Mouse (Mus musculus): ENCODE results near the gene Apoa5. TPM values are rescaled to one million over a fixed set of nuclear protein-coding genes. Genes with fewer than 3 reads are reported as not detected.

Apoa5 gene
- polyA plus RNA-seq (2015; fragmentation: Nextera tagmentation; extraction: Ambion mirVana): 0.18 and 0.30 TPM in 2 replicates

DNA sequence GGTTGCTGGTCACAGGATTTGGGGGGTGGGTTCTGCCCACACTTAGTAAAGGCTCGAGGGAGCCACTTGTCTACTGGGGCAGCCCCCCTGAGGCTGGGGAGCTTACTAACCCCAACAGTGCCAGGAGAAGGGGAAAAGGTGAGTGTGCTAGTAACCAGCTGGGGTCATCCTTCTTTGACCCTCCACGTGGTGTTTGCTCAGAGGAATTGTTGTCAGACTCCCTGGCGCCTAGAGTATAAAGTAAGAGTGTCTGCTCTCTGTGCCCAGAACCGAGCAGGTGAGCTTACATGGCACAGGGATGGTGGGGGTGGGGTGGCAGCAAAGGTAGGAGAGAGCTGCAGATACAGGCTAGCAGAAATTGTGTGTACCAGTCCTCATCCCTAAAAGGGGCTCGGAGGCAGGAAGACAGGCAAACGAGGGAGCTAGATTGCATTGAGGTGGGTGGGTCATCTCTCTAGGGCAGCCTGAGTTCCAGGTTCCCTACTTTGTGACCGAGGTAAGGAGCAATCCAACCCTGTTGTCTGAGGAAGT lies at the start of gene Apoa5:
Gene Apoa5, plus strand, starts transcription at position 291 of the 531 bp plus-strand sequence.
- no peak for DNase-seq (ENCODE audit: low spot score)

DNA sequence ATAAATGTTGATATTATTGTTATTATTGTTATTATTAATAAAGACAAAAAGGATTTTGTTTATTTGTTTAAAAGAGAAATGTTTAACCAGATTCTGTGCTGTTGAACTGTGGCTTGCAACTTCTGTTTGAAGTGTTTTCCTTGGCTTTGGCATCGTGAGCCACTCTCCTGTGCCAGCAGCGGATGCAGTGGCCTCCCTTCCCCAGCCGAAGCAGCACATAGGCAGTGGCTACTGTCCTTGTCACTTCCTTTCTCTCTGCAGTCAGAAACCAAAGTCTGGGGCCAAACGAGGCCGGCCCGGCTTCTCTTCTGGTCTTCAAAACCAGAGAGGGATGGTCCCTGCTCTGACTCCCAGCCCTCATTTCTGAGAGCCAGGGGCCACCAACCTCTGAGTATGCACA lies 45.3 kb upstream of the Apoa5 start:
- DNase-seq (ENCODE audit: low spot score): no peak

DNA sequence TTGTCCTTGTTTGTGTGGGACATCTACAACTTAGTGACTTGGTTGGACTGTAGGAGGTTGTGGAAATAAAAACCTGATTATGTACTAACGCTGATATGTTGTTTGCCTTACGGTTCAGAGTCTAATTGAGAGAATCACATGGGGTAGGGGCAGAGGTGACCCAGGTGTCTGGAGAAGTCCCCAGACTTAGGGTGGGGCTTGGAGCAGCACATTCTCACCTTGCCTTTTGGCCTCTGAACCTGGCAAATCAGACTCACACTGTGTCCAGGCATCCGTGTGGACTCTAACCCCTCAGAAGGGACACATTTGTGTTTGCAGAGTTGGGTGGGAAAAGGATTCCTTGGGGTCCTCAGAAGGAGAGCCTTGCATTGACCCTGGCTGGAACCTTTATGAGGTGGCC lies 44.3 kb upstream of the Apoa5 start:
- no peak for DNase-seq (ENCODE audit: low spot score)

DNA sequence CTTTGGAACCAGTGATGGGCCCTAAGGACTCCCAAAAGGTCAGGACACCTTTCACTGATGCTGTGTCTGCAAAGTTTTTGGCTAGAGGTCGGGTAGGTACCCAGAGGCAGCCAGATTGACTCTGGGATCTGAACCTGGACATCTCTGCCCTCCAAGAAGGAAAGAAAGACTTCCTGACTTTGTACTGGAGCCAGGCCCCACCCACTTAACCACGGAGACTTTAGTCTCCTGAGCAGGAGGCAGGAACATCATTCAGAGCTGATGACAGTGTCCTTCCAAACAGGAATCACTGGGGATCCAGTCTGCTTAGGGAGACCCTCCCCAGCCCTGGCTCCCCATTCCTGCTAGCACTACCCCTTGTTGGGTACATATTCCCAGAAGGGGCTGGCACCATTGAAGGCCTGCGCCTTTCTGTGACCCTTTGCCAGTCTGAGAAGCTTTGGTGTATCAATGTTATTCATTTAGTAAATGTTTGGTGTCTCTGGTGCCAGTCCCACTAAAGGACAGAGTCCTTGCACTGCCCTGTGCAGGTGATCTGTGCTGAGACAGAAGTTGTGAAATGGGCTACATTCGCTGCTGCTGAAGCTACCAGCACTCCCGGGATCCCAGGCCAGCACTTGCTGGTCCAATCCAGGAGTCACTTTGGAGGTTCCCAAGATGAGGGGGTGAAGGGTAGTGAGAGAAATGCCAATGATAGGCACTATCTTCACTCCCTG lies 43.3 kb upstream of the Apoa5 start:
- DNase-seq (ENCODE audit: low spot score): no peak

DNA sequence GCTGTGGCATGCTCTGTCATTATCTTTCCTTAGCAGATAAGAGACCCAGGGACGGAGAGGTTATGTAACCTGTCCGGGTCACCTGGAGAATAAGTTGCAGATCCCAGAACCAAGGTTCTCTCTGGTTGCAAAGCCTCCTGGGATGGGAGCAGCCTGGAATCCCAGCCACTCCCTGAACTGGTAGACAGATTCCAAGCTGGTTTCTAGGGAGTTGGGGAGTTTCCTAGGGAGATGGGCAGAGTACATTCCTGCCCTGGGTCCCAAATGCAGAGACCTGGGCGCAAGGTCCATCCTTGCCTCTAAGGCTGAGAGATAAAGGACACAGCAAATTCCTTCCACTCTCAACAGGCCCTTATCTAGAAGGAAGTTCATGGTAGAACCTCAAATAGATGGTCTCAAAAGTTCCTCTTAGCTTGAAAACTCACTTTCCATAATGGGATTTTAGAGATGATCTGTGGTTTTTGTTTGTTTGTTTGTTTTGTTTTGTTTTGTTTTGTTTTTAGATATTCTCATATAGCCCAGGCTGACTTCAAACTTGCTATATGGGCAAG lies 41.3 kb upstream of the Apoa5 start:
- no peak for DNase-seq (ENCODE audit: low spot score)

DNA sequence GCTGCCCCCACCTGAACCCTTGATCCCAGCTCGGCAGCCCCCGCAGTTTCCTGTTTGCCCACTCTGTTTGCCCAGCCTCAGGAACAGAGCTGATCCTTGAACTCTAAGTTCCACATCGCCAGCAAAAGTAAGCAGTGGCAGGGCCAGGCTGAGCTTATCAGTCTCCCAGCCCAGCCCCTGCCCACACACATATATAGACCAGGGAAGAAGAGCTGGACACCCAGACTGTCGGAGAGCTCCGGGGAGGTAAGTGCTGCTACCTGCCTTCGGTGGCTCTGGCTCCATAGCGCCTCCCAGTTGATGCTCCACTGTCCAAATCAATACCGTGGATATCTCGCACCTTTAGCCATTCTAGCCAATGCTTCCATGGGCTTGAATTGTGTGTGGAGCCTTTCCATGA lies 39.9 kb upstream of the Apoa5 start, which contains the start of gene Apoa1:
Gene Apoa1, plus strand, starts transcription at position 90 of the 400 bp plus-strand sequence.
- DNase-seq (ENCODE audit: low spot score): no peak

DNA sequence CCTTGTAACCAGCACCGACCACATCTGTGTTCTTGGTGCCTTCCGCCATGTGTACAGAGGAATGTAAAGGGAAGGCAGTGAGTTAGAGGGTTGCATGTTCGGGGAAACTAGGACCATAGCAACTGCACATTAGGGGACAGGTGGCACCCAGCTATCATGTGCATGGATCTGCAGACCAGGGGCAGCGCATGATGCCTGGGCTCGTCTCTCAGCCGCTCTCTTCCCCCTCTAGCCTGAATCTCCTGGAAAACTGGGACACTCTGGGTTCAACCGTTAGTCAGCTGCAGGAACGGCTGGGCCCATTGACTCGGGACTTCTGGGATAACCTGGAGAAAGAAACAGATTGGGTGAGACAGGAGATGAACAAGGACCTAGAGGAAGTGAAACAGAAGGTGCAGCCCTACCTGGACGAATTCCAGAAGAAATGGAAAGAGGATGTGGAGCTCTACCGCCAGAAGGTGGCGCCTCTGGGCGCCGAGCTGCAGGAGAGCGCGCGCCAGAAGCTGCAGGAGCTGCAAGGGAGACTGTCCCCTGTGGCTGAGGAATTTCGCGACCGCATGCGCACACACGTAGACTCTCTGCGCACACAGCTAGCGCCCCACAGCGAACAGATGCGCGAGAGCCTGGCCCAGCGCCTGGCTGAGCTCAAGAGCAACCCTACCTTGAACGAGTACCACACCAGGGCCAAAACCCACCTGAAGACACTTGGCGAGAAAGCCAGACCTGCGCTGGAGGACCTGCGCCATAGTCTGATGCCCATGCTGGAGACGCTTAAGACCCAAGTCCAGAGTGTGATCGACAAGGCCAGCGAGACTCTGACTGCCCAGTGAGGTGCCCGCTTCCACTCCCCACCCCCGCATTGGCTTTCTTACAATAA lies 38.6 kb upstream of the Apoa5 start:
- DNase-seq (ENCODE audit: low spot score): peak; percentile 76

DNA sequence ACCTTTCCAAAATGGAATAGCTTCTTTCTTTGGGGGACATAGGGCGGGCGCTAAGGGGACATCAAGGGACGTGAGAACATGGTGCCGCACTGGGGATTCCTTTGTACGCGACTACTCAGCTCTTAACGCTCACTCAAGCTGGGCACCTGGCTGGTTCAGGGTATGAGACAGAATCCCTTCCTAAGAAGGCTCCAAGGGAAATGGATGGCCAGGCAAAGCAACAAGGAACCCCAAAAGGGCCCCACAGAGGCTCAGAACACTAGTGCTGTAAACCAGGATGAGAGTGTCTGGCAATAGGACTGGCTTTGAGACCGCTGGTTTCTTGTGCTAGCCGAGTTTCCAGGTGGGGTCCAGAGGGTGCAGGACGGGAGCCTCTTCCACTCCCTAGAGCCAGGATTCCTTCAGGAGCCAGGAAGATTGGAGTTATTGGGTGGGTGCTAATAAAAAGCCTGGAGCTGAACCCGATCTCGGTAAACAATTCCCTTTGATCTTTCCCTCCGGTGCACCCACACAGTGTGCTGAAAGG lies 37.9 kb upstream of the Apoa5 start:
- DNase-seq (ENCODE audit: low spot score): no peak

DNA sequence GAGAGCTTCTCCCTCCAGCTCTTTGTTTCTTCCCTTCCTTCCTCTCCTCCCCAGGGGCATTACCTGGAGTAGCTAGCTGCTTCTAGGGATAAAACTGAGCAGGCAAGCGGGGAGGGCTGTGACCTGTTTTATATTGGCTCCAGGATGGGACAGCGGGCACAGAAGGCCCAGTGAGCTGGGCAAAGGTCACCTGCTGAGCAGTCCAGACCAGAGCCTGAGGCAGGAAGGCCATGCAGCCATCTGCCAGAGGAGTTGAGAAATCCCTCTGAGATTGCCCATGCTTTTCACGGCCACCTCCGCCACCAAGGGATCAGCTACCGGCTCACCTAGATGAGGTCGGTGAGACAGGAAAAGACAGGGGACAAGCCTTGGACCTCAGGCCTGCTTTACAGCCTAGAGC lies 33.2 kb upstream of the Apoa5 start:
- DNase-seq (ENCODE audit: low spot score): no peak

DNA sequence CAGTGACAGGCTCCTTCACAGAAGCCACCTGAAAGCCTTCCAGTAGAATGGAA lies 33.0 kb upstream of the Apoa5 start, which contains the start of gene Apoc3:
Gene Apoc3, minus strand, starts transcription at position 41 of the 53 bp plus-strand sequence.
- DNase-seq (ENCODE audit: low spot score): no peak

DNA sequence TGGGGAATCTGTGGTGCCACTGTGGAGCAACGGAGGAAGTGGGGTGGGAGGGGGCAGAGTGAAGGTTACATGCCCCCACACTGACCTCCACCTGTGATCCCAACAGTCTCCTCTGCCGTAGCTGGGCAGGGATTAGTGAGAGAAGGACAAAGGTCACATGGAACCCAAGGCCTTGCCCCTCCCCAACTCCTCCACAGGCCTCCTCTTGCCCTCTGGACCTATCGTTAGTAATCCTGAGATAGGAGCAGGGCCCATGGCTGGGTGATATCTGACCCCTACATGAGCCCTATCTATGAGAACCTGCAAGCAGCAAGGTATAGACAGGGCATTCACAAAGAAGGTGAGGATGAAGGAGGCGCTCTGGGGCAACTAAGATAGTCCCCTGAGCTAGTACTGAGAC lies 32.8 kb upstream of the Apoa5 start:
- DNase-seq (ENCODE audit: low spot score): no peak

DNA sequence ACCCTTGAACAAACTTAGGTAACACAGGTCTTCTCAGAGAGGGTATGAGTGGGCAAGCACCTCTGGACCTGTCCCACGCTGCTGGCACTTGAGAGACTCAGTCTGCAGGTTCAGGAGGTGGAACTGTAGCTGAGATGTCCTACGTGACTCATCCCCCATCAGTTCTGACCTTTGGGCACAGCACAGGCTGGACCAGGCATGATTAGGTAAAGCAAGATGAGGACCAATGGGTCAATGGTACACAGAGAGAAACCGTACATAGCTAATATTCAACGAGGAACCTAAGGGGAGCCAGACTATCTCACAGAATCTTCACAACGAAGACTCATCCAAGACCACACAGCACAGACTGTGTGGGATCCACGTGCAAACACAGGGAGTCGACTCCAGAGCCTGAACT lies 29.6 kb upstream of the Apoa5 start:
- DNase-seq (ENCODE audit: low spot score): no peak

DNA sequence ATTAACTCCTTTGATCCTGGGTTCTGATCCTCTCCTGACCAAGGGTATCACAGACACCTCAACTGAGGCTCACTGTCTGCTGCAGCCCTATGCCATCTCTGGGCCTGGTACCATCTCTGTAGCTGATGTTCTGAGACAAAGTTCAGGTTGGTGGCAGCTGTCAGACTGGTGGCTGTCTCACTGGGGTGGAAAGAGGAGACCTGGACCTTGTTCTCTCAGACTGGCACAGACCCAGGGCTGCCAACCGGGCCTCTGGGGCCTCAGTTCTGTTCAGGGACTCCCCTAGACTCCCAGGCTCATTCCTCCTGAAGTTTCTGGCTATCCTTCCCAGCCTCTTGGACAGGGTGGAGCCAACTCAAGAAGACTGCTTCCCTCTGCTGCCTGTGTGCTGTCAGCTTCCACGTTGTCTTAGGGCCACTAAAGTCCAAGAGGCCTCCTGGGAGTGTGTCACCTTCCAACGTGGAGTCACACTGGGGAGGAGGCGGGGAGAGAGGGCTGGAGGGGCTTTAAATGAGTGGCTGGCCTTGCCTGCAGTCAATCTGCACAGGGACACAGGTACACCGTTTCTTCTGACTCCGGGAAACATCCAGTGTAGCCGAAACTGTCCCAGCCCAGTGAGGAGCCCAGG lies 27.8 kb upstream of the Apoa5 start, which contains the start of gene Apoa4:
Gene Apoa4, plus strand, starts transcription at position 171 of the 628 bp plus-strand sequence.
- DNase-seq (ENCODE audit: low spot score): no peak

DNA sequence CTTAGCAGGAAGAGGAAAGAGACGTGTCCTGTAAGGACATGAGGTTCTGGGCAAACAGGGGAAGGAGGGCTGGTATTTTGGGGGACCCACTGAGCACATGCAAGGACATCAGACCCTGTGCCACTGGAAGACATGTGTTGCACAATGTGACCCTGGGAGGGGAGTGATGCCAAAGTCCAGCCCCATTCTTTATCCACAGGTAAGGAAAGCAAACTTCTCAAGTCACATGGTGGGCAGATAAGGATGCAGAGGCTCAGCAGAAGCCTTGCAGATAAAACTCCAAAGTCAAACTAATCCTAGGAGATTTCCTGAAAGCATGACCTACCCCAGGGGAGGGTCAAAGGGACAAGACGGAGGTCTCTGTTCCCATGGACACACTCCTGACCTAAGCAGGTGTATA lies 26.6 kb upstream of the Apoa5 start:
- DNase-seq (ENCODE audit: low spot score): no peak

DNA sequence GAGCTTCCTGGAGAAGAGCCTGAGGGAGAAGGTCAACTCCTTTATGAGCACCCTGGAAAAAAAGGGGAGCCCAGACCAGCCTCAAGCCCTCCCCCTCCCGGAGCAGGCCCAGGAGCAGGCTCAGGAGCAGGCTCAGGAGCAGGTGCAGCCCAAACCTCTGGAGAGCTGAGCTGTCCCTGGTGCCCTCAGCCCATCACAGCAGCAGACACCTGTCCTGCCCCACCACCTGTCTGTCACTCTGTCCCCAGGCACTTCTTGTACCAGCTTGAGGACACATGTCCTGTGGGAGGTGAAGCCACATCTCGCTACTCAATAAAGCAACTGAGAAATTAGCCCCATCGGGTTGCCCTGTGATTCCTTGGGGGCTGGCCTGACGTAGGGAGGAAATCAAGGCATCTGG lies 25.3 kb upstream of the Apoa5 start:
- no peak for DNase-seq (ENCODE audit: low spot score)

DNA sequence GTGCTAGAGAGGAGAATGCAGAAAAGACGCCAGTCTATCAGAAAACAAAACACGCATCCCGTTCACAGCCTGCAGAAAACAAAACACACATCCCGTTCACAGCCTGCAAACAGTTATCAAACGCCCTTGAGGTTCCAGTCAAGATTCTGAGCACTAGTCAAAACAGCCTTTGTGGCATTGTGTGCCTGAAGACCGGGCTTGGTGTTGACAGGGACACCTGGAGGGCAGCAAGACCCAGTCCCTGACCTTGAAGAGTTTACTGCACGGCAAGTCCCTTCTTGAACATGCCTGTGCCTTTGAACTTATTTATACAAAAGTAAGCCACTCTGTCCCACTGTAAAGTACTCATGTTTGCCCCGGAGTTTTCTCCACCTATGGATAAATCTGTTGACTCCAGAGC lies 24.8 kb upstream of the Apoa5 start:
- no peak for DNase-seq (ENCODE audit: low spot score)

DNA sequence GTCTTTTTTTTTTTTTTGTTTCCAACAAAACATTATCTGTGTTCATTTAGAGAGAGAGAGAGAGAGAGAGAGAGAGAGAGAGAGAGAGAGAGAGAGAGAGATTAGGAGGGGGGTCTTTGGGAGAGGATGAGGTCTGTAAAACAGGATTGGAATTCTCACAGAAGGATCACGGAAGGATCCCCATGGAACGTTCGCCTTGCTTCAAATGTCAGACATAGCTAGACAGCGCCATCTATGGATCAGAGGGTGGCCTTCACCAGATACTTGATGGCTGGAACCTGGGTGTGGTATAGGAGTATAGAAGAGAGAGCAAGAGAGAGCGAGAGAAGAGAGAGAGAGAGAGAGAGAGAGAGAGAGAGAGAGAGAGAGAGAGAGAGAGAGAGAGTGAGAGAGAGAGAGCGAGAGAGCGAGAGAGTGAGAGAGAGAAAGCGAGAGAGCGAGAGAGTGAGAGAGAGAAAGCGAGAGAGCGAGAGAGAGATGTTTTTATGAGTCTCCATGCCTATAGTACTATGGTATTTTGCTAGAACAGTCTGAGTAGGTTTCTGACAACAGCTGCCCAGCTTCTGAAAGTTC lies 21.6 kb upstream of the Apoa5 start:
- DNase-seq (ENCODE audit: low spot score): peak; percentile 62

DNA sequence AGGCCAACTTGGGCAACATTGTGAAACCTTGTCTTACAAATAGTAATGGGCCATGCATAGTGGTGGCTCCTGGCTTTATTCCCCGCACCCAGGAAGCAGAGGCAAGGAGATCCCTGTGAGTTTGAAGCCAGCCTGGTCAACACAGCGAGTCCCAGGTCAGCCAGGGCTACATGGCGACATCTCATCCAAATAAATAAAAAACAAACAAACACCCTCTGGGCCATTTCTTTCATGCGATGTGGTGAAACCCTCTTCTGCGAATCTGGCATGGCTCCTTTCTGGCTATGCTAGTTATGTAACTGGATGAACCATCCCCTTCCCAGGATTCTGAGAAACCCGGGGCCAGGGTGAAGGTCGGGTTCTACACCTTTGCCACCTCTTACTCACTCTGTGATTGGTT lies 12.3 kb upstream of the Apoa5 start:
- no peak for DNase-seq (ENCODE audit: low spot score)

DNA sequence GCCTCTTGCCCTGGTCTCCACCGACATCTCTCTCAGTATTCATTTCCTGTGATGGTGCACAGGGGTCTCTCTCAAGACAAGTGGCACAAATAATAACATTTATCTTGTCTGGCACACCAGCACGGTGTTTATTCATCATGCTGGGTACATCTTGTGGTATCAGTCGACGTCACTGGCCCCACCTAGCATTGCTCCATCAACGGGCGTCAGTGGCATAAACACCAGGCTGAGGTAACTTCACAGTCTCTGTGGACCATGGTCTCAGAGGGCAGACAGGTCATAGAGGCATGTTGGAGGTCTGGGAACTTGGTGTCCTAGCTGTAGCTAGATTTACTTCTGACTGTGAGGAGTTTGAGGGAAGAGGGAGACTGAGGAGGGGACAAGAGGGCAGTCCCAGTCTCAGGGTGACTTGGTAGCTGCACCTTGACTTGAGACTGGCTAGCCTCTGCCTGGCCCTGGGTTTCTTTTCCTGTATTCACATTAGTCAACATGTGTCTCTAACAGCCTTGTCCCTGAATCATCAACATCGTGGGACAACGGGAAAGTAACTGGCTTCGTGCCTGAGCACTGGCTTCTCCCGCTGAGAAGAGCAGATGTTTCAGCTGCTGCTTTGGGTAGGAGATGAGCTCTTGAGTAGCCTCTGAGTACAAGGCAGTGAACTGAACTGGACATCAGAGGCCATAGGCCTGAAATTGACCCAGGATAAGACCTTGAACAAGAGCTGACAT lies 11.6 kb upstream of the Apoa5 start:
- DNase-seq (ENCODE audit: low spot score): no peak

DNA sequence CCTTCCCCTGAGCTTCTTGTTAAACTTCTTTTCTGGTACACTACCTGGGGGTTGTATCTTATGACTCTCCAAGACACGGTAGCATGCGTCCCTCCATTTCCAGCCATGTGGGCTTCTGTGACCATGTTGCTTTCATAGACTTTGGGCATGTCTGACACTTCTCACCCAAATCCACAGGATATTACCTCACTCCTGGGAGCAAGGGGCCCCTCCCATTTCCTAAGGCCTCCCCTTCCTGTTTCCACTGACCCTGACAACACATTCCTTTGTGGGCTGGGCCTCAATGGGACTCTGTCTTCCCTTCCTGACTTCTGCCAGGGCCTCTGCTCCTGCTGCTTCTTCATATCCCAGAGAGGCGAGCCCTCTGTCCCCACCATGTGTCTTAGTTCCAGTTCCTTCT lies 10.9 kb upstream of the Apoa5 start:
- no peak for DNase-seq (ENCODE audit: low spot score)

DNA sequence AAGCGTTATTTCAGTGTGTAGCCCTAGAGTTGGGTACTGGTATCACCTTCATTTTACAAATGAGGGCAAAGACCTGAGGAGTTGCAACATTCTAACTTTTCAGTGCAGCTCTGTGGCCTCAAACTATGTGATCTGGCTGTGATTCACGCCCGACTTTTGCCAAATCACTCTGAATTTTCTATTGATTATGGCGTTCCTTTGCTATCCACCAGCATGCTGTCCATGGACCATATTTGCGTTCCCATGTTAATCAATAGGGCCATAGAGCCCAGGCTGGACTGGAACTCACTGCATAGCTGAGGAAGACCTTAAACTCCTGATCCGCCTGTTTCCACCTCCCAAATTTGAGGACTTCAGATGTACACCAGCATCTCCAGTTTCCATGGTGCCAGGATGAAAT lies 9.3 kb upstream of the Apoa5 start:
- no peak for DNase-seq (ENCODE audit: low spot score)
